Mouse (Mus musculus) liver, postnatal 0 days (tissue): ENCODE measurements around the gene Chst12.

Experiments used
- CTCF ChIP-seq: sonication (generic); IDR thresholded peaks from 2 replicates; pipeline ENCODE4 v1.5.1; 2016; ENCODE audit warnings: antibody characterized with exemption, low read depth
- EP300 ChIP-seq: IDR thresholded peaks from 2 replicates; pipeline ENCODE4 v1.6.1; 2016; ENCODE audit warnings: antibody characterized with exemption, low read depth, mild to moderate bottlenecking

- TF ChIP-seq CTCF (no peak), EP300 (no peak)
These were observed 7.2 kb upstream of the Chst12 start for GRCm38 (mm10) chr5:140498176-140498575.
